Mouse (Mus musculus) cerebellum, adult 2 months (tissue): ENCODE results near the gene Entr1. TPM values are rescaled to one million over a fixed set of nuclear protein-coding genes. Genes with fewer than 3 reads are reported as not detected.

Source experiments
- DNase-seq, 2 experiments: peaks; one replicate each; pipeline ENCODE4 v3.0.0; 2021
- H3K27ac ChIP-seq: fragments of 200-500 bp; 2 replicates; pipeline ENCODE4 v1.5.1; 2012; ENCODE audit warnings: low read length, control low read depth, inconsistent platforms; ENCODE audit not compliant: insufficient read depth
- H3K27me3 ChIP-seq: fragments of 200-500 bp; 2 replicates; pipeline ENCODE4 v1.6.1; 2012; ENCODE audit warnings: inconsistent platforms, mild to moderate bottlenecking, low read length, moderate library complexity; ENCODE audit not compliant: control insufficient read depth, insufficient read depth
- H3K4me1 ChIP-seq: fragments of 200-500 bp; 2 replicates; pipeline ENCODE4 v1.6.1; 2011; ENCODE audit warnings: low read length; ENCODE audit not compliant: control insufficient read depth, insufficient read depth
- H3K4me3 ChIP-seq: fragments of 200-500 bp; replicated peaks from 2 replicates; pipeline ENCODE3; 2011; ENCODE audit warnings: mild to moderate bottlenecking, low read depth, low read length, control low read depth; ENCODE audit not compliant: insufficient read depth
- CTCF ChIP-seq: fragments of 200-500 bp; IDR thresholded peaks from 2 replicates; pipeline ENCODE4 v1.5.1; 2011; ENCODE audit warnings: low read depth, mild to moderate bottlenecking, control low read depth, low read length, moderate library complexity, borderline replicate concordance; ENCODE audit not compliant: insufficient read depth
- POLR2A ChIP-seq: fragments of 200-500 bp; IDR thresholded peaks from 2 replicates; pipeline ENCODE4 v1.6.1; 2011; ENCODE audit warnings: low read length, control low read depth, borderline replicate concordance; ENCODE audit not compliant: insufficient read depth
- WGBS: fragments of 180-500 bp; shearing (Covaris S2); methylation state at CpG from one replicate; pipeline ENCODE4 v1.1.7; 2018; 5-methylcytosine and 5-hydroxymethylcytosine counted together
- polyA plus RNA-seq: library from polyadenylated mRNA; depleted of rRNA; stranded (reverse); fragments of >200 nt; gene quantifications from 2 replicates; pipeline ENCODE4 v1.2.3, GENCODE M21; 2012; rRNA removed

The Entr1 gene
- polyA plus RNA-seq, result 288 and 289 TPM in 2 replicates

DNA sequence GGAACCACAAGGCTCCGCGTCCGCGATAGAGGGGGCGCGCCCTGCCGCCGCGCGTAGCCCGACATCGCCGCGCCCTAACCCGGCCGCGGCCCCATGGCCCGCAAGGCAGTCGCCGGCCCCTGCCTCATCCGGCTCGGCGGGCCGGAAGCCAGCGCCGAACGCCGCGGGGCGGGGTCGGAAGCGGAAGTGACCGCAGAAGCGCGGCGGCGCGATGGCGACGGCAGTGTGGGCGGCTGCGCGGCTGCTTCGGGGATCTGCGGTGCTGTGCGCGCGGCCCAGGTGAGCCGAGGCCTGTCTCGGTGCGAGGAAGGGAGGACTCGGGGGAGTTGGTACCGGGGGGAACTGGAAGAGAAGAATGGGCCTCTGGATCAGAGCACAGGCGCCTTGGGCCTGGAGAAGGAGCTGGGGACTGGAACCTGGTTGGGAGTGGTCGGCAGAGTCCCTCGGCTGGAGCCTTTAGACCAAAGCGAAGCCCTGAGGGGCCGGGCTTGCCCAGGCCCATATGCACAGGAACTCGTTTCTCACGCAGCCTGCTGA lies at the start of gene Entr1, which contains the start of gene Pmpca:
Gene Entr1 (minus strand): TSS at position 163 of the 537 bp plus-strand sequence.
Gene Pmpca (plus strand): TSS at position 186 of the 537 bp plus-strand sequence.
- peaks cover 19% of the 10 kb centered on the region for H3K4me1 ChIP-seq
- TF ChIP-seq CTCF (no peak), POLR2A (peak; percentile 84)
- WGBS, result under 1% methylated on average over 60 of the region's 60 CpGs
- peak; percentile 85 to 86 for DNase-seq
- peak within 1 kb of the TSS; percentile 85 for H3K4me3 ChIP-seq
- H3K27me3 ChIP-seq, result no peaks in the 10 kb centered on the region
- peak within 1 kb of the TSS; percentile 42; the same call in 1 of the 2 replicates for H3K27ac ChIP-seq

DNA sequence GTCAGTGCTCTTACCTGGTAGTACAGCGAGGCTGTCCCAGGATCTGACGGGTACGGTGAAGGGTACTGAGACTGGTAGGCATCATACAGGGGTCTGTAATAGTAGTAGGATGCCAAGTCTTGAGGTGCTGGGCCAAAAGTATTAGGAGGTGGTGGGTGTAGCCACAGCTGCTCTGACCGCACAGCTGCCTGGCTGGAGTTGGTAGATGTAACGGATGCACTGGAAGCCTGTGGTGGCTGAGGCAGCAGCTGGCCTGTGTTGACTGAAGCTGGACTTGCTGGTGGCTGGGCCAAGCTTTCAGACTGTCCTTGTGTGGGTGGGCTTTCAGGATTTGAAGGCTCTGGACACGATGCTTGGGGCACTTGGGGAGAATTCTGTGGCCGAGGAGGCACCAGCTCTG lies 49.3 kb upstream of the Entr1 start:
- no peak for TF ChIP-seq CTCF
- no peak for TF ChIP-seq POLR2A
- Histone ChIP-seq H3K4me1 (peaks cover 3% of the 10 kb centered on the region), H3K27ac (no peak overlapping the region), H3K4me3 (no peak overlapping the region), H3K27me3 (no peaks in the 10 kb centered on the region)
- no peak for DNase-seq
- 70% methylated on average over 7 of the region's 7 CpGs for WGBS

DNA sequence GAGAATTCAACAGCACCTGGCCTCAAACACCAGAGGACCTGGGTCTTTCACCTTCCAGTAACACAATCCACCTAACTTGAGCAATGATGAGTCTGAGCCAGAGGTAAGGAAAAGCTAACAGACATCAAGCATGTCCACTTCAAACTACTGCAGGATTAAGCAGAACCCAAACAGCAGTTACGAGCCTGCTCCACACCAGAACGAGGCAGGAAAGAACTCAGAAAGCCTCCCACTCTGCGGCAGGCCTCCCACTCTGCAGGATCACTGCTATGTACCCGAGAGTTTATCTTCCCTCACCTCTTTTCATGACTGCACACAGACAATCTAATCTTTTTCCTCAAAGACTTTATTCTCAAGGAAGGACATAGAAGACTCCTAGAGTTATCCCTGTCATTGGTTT lies 48.1 kb upstream of the Entr1 start:
- Histone ChIP-seq H3K27ac (no peak overlapping the region), H3K4me3 (no peak overlapping the region), H3K4me1 (peaks cover 3% of the 10 kb centered on the region), H3K27me3 (no peaks in the 10 kb centered on the region)
- DNase-seq, result no peak
- TF ChIP-seq CTCF, result no peak
- no peak for TF ChIP-seq POLR2A
- 44% methylated on average over 4 of the region's 4 CpGs for WGBS

DNA sequence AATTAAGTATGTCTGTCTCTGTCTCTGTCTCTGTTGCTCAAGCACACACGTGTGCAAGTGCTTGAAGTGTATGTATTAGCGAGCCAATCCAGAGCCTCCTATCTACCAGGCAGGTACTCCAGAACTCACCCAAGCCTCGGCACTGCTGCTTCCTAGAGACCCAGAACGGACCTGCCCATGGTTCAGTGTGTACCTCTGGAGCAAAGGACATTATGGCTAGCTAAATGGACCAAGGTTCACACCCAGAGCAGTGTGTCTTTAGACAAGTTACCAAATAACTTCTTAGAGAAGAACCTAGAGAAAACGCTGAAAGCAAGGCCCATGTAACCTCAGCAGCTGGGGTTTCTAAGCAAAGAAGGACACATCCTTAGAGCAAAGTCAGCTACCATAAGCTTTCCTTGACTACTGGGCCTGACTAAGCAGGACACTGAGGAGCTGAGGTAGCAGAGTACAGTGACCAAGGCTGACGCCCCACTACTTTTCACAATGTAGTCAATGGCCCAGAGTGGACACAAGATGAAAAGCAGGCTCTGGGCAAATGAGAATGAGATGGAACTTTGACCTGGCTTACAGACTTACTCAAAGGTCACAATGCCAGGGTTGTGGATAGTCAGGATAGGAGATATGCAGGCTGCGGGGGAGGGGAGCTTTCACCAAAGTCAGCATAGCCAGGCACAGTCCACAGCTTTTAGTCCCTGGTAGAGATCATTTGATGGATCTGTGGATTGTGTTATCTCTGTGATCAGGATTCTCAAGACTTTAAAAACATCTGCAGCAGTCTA lies 45.9 kb upstream of the Entr1 start:
- no peak overlapping the region for H3K27ac ChIP-seq
- 89% methylated on average over 7 of the region's 7 CpGs for WGBS
- no peaks in the 10 kb centered on the region for H3K27me3 ChIP-seq
- peaks cover 3% of the 10 kb centered on the region for H3K4me1 ChIP-seq
- H3K4me3 ChIP-seq, result no peak overlapping the region
- DNase-seq, result no peak
- TF ChIP-seq POLR2A, result no peak
- no peak for TF ChIP-seq CTCF

DNA sequence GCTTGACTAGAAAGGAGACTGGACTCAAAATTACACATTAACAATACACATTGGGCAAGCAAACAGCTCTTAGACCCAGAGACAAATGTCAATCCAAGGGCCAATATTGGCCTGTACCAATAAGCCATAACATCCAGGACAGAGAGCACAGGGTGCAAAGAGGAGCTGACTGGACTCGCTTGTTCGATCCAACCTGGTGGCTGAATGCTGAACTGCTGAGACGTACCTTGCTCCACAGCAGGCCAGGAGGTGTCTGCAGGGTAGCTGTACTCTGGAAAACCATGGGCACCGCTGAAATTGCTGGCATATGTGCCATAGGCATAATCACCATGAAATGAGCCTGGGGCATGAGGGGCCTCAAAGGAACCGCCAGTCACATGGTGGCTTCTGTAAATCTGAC lies 40.7 kb upstream of the Entr1 start:
- no peak for DNase-seq
- no peak overlapping the region for H3K4me3 ChIP-seq
- no peaks in the 10 kb centered on the region for H3K27me3 ChIP-seq
- no peaks in the 10 kb centered on the region for H3K4me1 ChIP-seq
- WGBS, result 47% methylated on average over 5 of the region's 5 CpGs
- TF ChIP-seq POLR2A (no peak), CTCF (no peak)
- no peak overlapping the region for H3K27ac ChIP-seq

DNA sequence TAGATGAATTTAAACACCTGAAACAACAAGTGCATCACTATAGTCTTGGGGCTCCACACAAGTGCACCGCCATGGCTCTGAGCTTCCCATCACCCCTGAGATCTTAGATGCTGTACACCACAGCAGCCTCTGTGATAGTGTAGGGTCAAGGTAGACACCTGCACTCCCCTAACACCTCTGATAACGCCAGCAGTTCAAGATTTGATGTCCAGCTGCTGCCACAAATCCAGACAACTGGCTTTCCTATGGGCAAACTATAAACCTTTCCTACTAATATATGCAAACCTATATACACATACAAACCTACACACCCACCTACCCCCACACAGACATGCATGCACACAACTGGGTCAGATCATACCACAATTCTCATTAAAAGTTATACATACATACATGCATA lies 35.4 kb upstream of the Entr1 start:
- no peaks in the 10 kb centered on the region for H3K27me3 ChIP-seq
- WGBS, result 99% methylated on average over 2 of the region's 2 CpGs
- H3K4me3 ChIP-seq, result no peak overlapping the region
- no peak for TF ChIP-seq CTCF
- TF ChIP-seq POLR2A, result no peak
- no peaks in the 10 kb centered on the region for H3K4me1 ChIP-seq
- DNase-seq, result no peak
- no peak overlapping the region for H3K27ac ChIP-seq

DNA sequence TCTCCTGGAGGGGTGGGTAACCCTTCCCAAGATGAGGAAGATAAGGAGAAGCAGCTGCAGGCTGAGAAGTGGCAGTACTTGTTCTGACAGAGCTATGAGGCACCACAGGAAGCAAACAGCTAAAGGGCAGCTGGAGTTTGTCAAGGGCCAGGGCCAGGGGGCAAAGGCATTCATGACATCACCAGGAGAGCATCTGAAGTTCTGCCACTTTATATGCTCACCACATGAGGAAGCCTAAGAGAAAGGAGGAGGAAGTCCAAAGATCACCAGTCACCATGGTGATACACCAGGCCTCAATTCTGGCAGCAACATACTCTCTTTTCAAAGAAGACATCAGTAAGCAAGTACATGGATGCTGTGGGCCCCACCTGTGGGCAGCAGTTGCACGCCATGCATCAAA lies 34.0 kb upstream of the Entr1 start:
- no peaks in the 10 kb centered on the region for H3K4me1 ChIP-seq
- TF ChIP-seq CTCF, result no peak
- no peak for TF ChIP-seq POLR2A
- WGBS, result 80% methylated on average over 1 of the region's 1 CpGs
- no peak overlapping the region for H3K4me3 ChIP-seq
- H3K27me3 ChIP-seq, result no peaks in the 10 kb centered on the region
- H3K27ac ChIP-seq, result no peak overlapping the region
- no peak for DNase-seq

DNA sequence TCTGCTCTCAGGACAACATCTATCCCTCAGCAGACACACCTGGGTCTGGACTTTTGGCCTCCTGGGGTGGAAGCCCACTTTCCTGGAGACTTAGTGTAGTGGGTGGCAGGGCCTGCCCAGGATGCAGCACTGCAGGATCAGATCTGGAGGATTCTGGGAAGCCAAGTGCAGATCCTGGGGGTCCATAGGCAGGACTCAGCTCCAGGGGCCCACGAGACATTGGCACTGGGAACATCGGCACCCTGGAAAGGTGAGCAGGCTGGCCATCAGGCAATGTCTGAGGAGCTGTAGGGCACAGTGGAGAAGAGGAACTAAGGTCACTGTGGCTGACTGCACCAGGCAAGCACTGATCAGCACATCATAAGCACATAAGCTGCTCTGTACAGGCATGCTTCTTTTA lies 32.9 kb upstream of the Entr1 start:
- H3K27me3 ChIP-seq, result no peaks in the 10 kb centered on the region
- H3K4me1 ChIP-seq, result no peaks in the 10 kb centered on the region
- no peak for TF ChIP-seq CTCF
- TF ChIP-seq POLR2A, result no peak
- no peak overlapping the region for H3K27ac ChIP-seq
- 85% methylated on average over 2 of the region's 2 CpGs for WGBS
- no peak overlapping the region for H3K4me3 ChIP-seq
- DNase-seq, result no peak
